Mouse (Mus musculus) embryonic facial prominence, embryonic 14.5 days (tissue): ENCODE measurements around the gene Slc5a11. TPM values are rescaled to one million over a fixed set of nuclear protein-coding genes. Genes with fewer than 3 reads are reported as not detected.
A peak's percentile ranks its signal among the peaks of the same experiment; 100 is the strongest.

Source experiments
- ATAC-seq: fragments of 200-750 bp; cut with Nextera tagmentation; 2 replicates; pipeline ENCODE4 v1.8.0; 2017; ENCODE audit warnings: low read depth, moderate number of reproducible peaks, moderate TSS enrichment
- DNase-seq: peaks from one replicate; pipeline ENCODE4 v3.0.0-alpha.2; 2015; ENCODE audit warnings: low spot score
- H3K27ac ChIP-seq: fragments of 300-500 bp; sonication (generic); replicated peaks from 2 replicates; pipeline ENCODE4 v1.5.1; 2014; ENCODE audit warnings: low read depth, mild to moderate bottlenecking, low read length, moderate library complexity
- H3K27me3 ChIP-seq: fragments of 300-500 bp; sonication (generic); replicated peaks from 2 replicates; pipeline ENCODE4 v1.6.1; 2014; ENCODE audit warnings: low read length; ENCODE audit not compliant: control insufficient read depth, insufficient read depth
- H3K36me3 ChIP-seq: fragments of 300-500 bp; sonication (generic); 2 replicates; pipeline ENCODE4 v1.6.1; 2014; ENCODE audit warnings: low read length, mixed read lengths; ENCODE audit not compliant: control insufficient read depth, insufficient read depth
- H3K4me1 ChIP-seq: fragments of 300-500 bp; sonication (generic); 2 replicates; pipeline ENCODE4 v1.6.1; 2014; ENCODE audit warnings: antibody characterized with exemption, low read length; ENCODE audit not compliant: control insufficient read depth, insufficient read depth
- H3K4me2 ChIP-seq: fragments of 300-500 bp; sonication (generic); 2 replicates; pipeline ENCODE4 v1.6.1; 2014; ENCODE audit warnings: low read depth, mild to moderate bottlenecking, low read length, moderate library complexity, mixed read lengths
- H3K4me3 ChIP-seq: fragments of 300-500 bp; sonication (generic); 2 replicates; pipeline ENCODE4 v1.5.1; 2014; ENCODE audit warnings: low read depth, mild to moderate bottlenecking, low read length
- H3K9ac ChIP-seq: fragments of 300-500 bp; sonication (generic); 2 replicates; pipeline ENCODE4 v1.6.1; 2014; ENCODE audit warnings: low read depth, mild to moderate bottlenecking, low read length, moderate library complexity, mixed read lengths
- H3K9me3 ChIP-seq: fragments of 300-500 bp; sonication (generic); 2 replicates; pipeline ENCODE4 v1.6.1; 2016; ENCODE audit warnings: low read length; ENCODE audit not compliant: control insufficient read depth
- WGBS: fragments of 180-500 bp; shearing (Covaris S2); extraction: QIAGEN DNeasy Blood & Tissue Kit; methylation state at CpG from one replicate; pipeline ENCODE4 v1.1.7; 2014; 5-methylcytosine and 5-hydroxymethylcytosine counted together
- polyA plus RNA-seq: library from polyadenylated mRNA; unstranded; fragments of >200 nt; fragmentation: Nextera tagmentation; extraction: Ambion mirVana; gene quantifications from 2 replicates; pipeline ENCODE4 v1.2.1, GENCODE M21; 2014

The Slc5a11 gene
- polyA plus RNA-seq, 1 experiment from 2014 or later, result 0.26 TPM

GRCm38 (mm10) chr7:123217448-123218354 lies 3.1 kb downstream of the Slc5a11 start:
- H3K4me1 ChIP-seq, result peaks cover 8% of the 10 kb centered on the region; the same call in 1 of the 2 replicates
- H3K36me3 ChIP-seq, result no peaks in the 10 kb centered on the region
- DNase-seq (no peak), ATAC-seq (no peak)
- no peak overlapping the region for H3K27ac ChIP-seq
- 68% methylated on average over 7 of the region's 7 CpGs for WGBS
- no peak overlapping the region for H3K4me3 ChIP-seq
- H3K4me2 ChIP-seq, result no peak overlapping the region
- H3K9me3 ChIP-seq, result no peaks in the 10 kb centered on the region
- H3K27me3 ChIP-seq, result no peaks in the 10 kb centered on the region
- no peak overlapping the region for H3K9ac ChIP-seq

- no peak overlapping the region for H3K4me2 ChIP-seq
- no peaks in the 10 kb centered on the region for H3K36me3 ChIP-seq
- ATAC-seq (no peak), DNase-seq (peak; percentile 20)
- no peak overlapping the region for H3K9ac ChIP-seq
- no peaks in the 10 kb centered on the region for H3K9me3 ChIP-seq
- WGBS, result 32% methylated on average over 6 of the region's 6 CpGs
- no peak overlapping the region for H3K4me3 ChIP-seq
- H3K4me1 ChIP-seq, result peaks cover 8% of the 10 kb centered on the region; the same call in 1 of the 2 replicates
- H3K27ac ChIP-seq, result no peak overlapping the region
- H3K27me3 ChIP-seq, result no peaks in the 10 kb centered on the region
Observed at GRCm38 (mm10) chr7:123218620-123219019, 4.0 kb downstream of the Slc5a11 start.

- no peaks in the 10 kb centered on the region for H3K27me3 ChIP-seq
- H3K9me3 ChIP-seq, result no peaks in the 10 kb centered on the region
- no peak overlapping the region for H3K4me2 ChIP-seq
- H3K4me1 ChIP-seq, result peaks cover 8% of the 10 kb centered on the region; the same call in 1 of the 2 replicates
- DNase-seq (peak; percentile 29), ATAC-seq (peak; percentile 85; the same call in 1 of the 2 replicates)
- H3K27ac ChIP-seq, result no peak overlapping the region
- H3K4me3 ChIP-seq, result no peak overlapping the region
- no peaks in the 10 kb centered on the region for H3K36me3 ChIP-seq
- no peak overlapping the region for H3K9ac ChIP-seq
- 55% methylated on average over 13 of the region's 13 CpGs for WGBS
Observed at GRCm38 (mm10) chr7:123219781-123220632, 5.4 kb downstream of the Slc5a11 start.

GRCm38 (mm10) chr7:123220633-123220942 lies 6.0 kb downstream of the Slc5a11 start:
- Histone ChIP-seq H3K9me3 (no peaks in the 10 kb centered on the region), H3K9ac (no peak overlapping the region), H3K27me3 (no peaks in the 10 kb centered on the region), H3K4me1 (peaks cover 8% of the 10 kb centered on the region; the same call in 1 of the 2 replicates), H3K4me2 (no peak overlapping the region), H3K27ac (no peak overlapping the region), H3K4me3 (no peak overlapping the region), H3K36me3 (no peaks in the 10 kb centered on the region)
- no peak for DNase-seq
- no peak for ATAC-seq
- WGBS, result 78% methylated on average over 2 of the region's 2 CpGs

GRCm38 (mm10) chr7:123224076-123224475 lies 9.5 kb downstream of the Slc5a11 start:
- no peaks in the 10 kb centered on the region for H3K9me3 ChIP-seq
- ATAC-seq, result no peak
- no peak overlapping the region for H3K4me3 ChIP-seq
- no peak overlapping the region for H3K4me2 ChIP-seq
- H3K9ac ChIP-seq, result no peak overlapping the region
- H3K4me1 ChIP-seq, result peaks cover 2% of the 10 kb centered on the region; the same call in 1 of the 2 replicates
- H3K36me3 ChIP-seq, result no peaks in the 10 kb centered on the region
- WGBS, result 85% methylated on average over 9 of the region's 9 CpGs
- H3K27ac ChIP-seq, result no peak overlapping the region
- DNase-seq, result no peak
- H3K27me3 ChIP-seq, result no peaks in the 10 kb centered on the region

- ATAC-seq (no peak), DNase-seq (no peak)
- Histone ChIP-seq H3K4me1 (peaks cover 2% of the 10 kb centered on the region; the same call in 1 of the 2 replicates), H3K9ac (no peak overlapping the region), H3K4me2 (no peak overlapping the region), H3K36me3 (no peaks in the 10 kb centered on the region), H3K4me3 (no peak overlapping the region), H3K27ac (no peak overlapping the region), H3K9me3 (no peaks in the 10 kb centered on the region), H3K27me3 (no peaks in the 10 kb centered on the region)
- WGBS, result 75% methylated on average over 4 of the region's 4 CpGs
Observed at GRCm38 (mm10) chr7:123225159-123225558, 10.6 kb downstream of the Slc5a11 start.

- WGBS, result 23% methylated on average over 4 of the region's 4 CpGs
- no peak overlapping the region for H3K27ac ChIP-seq
- no peak overlapping the region for H3K4me2 ChIP-seq
- no peaks in the 10 kb centered on the region for H3K9me3 ChIP-seq
- H3K4me1 ChIP-seq, result no peaks in the 10 kb centered on the region
- DNase-seq (peak; percentile 43), ATAC-seq (no peak)
- no peaks in the 10 kb centered on the region for H3K36me3 ChIP-seq
- no peaks in the 10 kb centered on the region for H3K27me3 ChIP-seq
- H3K4me3 ChIP-seq, result no peak overlapping the region
- H3K9ac ChIP-seq, result no peak overlapping the region
Observed at GRCm38 (mm10) chr7:123235449-123235848, 20.9 kb downstream of the Slc5a11 start.

GRCm38 (mm10) chr7:123238621-123239020 lies 24.0 kb downstream of the Slc5a11 start:
- Histone ChIP-seq H3K36me3 (no peaks in the 10 kb centered on the region), H3K4me2 (no peak overlapping the region), H3K9ac (no peak overlapping the region), H3K27me3 (no peaks in the 10 kb centered on the region), H3K9me3 (no peaks in the 10 kb centered on the region), H3K4me3 (no peak overlapping the region), H3K4me1 (no peaks in the 10 kb centered on the region), H3K27ac (no peak overlapping the region)
- WGBS, result 75% methylated on average over 4 of the region's 4 CpGs
- no peak for ATAC-seq
- no peak for DNase-seq
